Mouse (Mus musculus) embryonic facial prominence, embryonic 15.5 days (tissue): ENCODE results near the gene Sipa1l1. TPM values are rescaled to one million over a fixed set of nuclear protein-coding genes. Genes with fewer than 3 reads are reported as not detected.

Source experiments
- ATAC-seq: fragments of 200-750 bp; cut with Nextera tagmentation; 2 replicates; pipeline ENCODE4 v1.8.0; 2017; ENCODE audit warnings: low read depth, moderate TSS enrichment; ENCODE audit not compliant: insufficient number of reproducible peaks, low FRiP score, low TSS enrichment
- H3K27ac ChIP-seq: fragments of 300-500 bp; sonication (generic); replicated peaks from 2 replicates; pipeline ENCODE4 v1.5.1; 2015; ENCODE audit warnings: mild to moderate bottlenecking, inconsistent platforms
- H3K27me3 ChIP-seq: fragments of 300-500 bp; sonication (generic); 2 replicates; pipeline ENCODE4 v1.6.1; 2015; ENCODE audit warnings: inconsistent platforms
- H3K36me3 ChIP-seq: fragments of 300-500 bp; sonication (generic); 2 replicates; pipeline ENCODE4 v1.6.1; 2015; ENCODE audit warnings: mild to moderate bottlenecking, inconsistent platforms
- H3K4me1 ChIP-seq: fragments of 300-500 bp; sonication (generic); 2 replicates; pipeline ENCODE4 v1.6.1; 2015; ENCODE audit warnings: inconsistent platforms
- H3K4me2 ChIP-seq: fragments of 300-500 bp; sonication (generic); replicated peaks from 2 replicates; pipeline ENCODE4 v1.6.1; 2015; ENCODE audit warnings: mild to moderate bottlenecking, inconsistent platforms
- H3K4me3 ChIP-seq: fragments of 300-500 bp; sonication (generic); replicated peaks from 2 replicates; pipeline ENCODE4 v1.5.1; 2015; ENCODE audit warnings: mild to moderate bottlenecking, inconsistent platforms
- H3K9ac ChIP-seq: fragments of 300-500 bp; sonication (generic); 2 replicates; pipeline ENCODE4 v1.6.1; 2015; ENCODE audit warnings: inconsistent platforms
- H3K9me3 ChIP-seq: fragments of 300-500 bp; sonication (generic); replicated peaks from 2 replicates; pipeline ENCODE4 v1.6.1; 2016; ENCODE audit warnings: inconsistent platforms
- WGBS: fragments of 180-500 bp; shearing (Covaris S2); methylation state at CpG from one replicate; pipeline ENCODE4 v1.1.7; 2015; 5-methylcytosine and 5-hydroxymethylcytosine counted together
- polyA plus RNA-seq: library from polyadenylated mRNA; unstranded; fragments of >200 nt; fragmentation: Nextera tagmentation; extraction: Ambion mirVana; gene quantifications from 2 replicates; pipeline ENCODE4 v1.2.1, GENCODE M21; 2015

Sipa1l1 gene
- polyA plus RNA-seq, 1 experiment from 2014 or later, result 29.8 TPM

DNA sequence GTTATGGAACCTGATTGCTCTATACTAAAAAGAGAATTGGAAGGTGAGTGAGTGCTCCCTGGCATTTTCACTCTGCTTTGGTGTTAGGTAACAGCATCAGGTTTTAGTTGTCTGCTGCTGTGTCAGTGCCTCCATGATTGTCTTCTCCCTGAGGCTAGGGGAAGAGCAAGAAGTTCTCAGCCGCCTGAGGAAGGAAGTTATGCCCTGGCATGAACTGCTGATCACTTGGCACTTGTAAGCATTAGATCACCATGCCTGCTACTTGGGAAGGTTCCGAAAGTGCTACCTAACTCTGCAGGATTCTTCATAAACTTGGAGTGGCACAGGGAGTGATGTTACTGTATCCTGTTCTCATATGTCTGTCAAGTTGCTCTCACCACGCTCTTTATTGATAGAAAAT is 25.8 kb downstream of the Sipa1l1 start:
- H3K9me3 ChIP-seq, result no peaks in the 10 kb centered on the region
- ATAC-seq, result no peak
- no peak overlapping the region for H3K4me3 ChIP-seq
- WGBS, result 63% methylated on average over 3 of the region's 3 CpGs
- peaks cover 27% of the 10 kb centered on the region for H3K4me1 ChIP-seq
- H3K27me3 ChIP-seq, result no peaks in the 10 kb centered on the region
- H3K36me3 ChIP-seq, result no peaks in the 10 kb centered on the region
- no peak overlapping the region for H3K4me2 ChIP-seq
- no peak overlapping the region for H3K27ac ChIP-seq
- H3K9ac ChIP-seq, result no peak overlapping the region

DNA sequence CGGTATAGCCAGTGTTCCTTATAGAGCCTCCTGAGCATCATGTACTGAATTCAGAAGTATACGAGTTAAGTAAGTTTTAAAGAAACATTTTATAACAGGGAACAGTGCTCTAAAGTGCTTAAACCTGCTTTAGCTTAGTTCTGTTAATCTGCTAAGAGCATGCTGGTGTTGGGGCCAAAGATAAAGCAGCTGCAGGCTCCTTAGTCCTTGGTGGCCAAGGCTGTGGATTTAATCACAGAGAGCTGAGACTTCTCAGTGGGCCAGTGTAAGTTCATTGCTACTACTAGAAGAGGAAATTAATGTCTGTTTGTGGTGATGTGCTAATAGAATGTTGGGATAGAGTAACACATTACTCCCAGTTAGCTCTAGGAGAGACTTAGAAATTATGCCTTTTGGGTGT is 27.1 kb downstream of the Sipa1l1 start:
- ATAC-seq, result no peak
- H3K27me3 ChIP-seq, result no peaks in the 10 kb centered on the region
- peaks cover 21% of the 10 kb centered on the region for H3K4me1 ChIP-seq
- H3K9ac ChIP-seq, result no peak overlapping the region
- H3K27ac ChIP-seq, result no peak overlapping the region
- no peaks in the 10 kb centered on the region for H3K36me3 ChIP-seq
- no peak overlapping the region for H3K4me2 ChIP-seq
- 80% methylated on average over 2 of the region's 2 CpGs for WGBS
- H3K9me3 ChIP-seq, result no peaks in the 10 kb centered on the region
- no peak overlapping the region for H3K4me3 ChIP-seq

DNA sequence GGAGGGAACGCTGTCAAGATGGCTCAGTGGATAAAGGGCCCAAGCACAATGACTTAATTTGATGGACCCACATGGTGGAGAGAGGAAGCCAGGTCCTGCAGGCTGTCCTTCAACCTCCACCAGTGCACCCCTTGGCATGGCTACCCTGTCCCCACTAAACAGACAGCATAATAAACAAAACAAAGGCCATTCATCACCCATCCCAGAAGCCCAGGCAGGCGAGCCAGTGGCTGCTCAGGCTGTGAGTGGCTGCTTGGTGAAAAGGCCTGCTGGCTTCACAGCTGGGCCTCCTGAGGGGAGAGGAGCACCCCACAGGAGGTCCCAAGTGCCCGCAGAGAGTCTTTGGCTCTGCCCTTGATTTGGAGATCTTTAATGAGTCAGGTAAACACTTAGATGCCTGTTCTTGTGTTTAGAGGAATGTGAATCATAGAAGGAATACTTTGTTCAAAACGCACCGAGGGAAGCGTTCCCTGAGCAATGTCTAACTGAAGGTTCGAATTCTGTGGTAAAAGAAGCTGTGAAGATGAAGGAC is 27.6 kb downstream of the Sipa1l1 start:
- H3K27ac ChIP-seq, result no peak overlapping the region
- H3K9me3 ChIP-seq, result no peaks in the 10 kb centered on the region
- no peak overlapping the region for H3K4me2 ChIP-seq
- no peak overlapping the region for H3K9ac ChIP-seq
- H3K4me3 ChIP-seq, result no peak overlapping the region
- H3K36me3 ChIP-seq, result no peaks in the 10 kb centered on the region
- peaks cover 21% of the 10 kb centered on the region for H3K4me1 ChIP-seq
- 52% methylated on average over 7 of the region's 7 CpGs for WGBS
- ATAC-seq, result no peak
- no peaks in the 10 kb centered on the region for H3K27me3 ChIP-seq

DNA sequence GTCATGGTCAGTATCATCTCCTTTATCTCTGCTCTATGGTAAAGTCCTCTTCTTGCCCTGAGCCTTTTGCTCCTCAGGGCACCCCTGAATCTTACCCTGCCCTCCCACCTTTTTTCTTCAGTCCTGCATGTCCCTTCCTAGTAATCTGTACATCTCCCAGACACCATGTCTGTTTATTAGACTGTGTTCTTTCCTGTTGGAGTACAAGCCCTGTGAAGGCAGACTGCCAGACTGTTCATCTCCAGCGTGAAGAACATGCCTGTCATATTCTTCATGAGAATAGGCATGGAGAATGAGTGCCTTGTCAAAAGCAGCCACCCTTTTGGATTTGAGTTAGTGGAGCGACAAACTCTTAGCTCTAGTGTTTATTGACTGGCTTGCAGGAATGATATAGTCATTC is 28.1 kb downstream of the Sipa1l1 start:
- Histone ChIP-seq H3K9ac (no peak overlapping the region), H3K36me3 (no peaks in the 10 kb centered on the region), H3K4me1 (peaks cover 21% of the 10 kb centered on the region), H3K4me2 (no peak overlapping the region), H3K4me3 (no peak overlapping the region), H3K27me3 (no peaks in the 10 kb centered on the region), H3K9me3 (no peaks in the 10 kb centered on the region), H3K27ac (no peak overlapping the region)
- 50% methylated on average over 2 of the region's 2 CpGs for WGBS
- no peak for ATAC-seq

DNA sequence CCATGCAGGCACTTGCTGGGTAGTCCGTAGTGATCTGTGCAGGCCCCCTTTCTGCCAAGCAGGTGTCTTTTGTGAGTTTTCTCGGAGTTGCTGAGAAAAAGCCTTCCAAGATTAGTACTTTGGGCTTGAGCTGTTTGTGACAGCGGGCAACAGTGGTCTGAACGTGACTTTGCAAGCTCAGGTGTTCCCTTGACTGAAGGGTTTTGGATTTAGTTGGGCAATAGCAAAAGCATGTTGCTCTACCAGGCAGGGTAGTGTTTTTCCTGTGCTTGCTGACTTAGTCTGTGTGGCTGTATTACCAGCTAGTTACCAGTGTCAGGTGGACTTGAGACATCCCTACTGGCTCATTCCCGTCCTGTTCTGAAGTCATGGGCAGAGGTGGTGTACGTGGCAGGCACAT is 30.2 kb downstream of the Sipa1l1 start:
- Histone ChIP-seq H3K4me3 (no peak overlapping the region), H3K9ac (no peak overlapping the region), H3K4me2 (no peak overlapping the region), H3K27me3 (no peaks in the 10 kb centered on the region), H3K9me3 (no peaks in the 10 kb centered on the region), H3K36me3 (no peaks in the 10 kb centered on the region), H3K27ac (no peak overlapping the region), H3K4me1 (peaks cover 18% of the 10 kb centered on the region)
- ATAC-seq, result no peak
- 75% methylated on average over 6 of the region's 6 CpGs for WGBS

DNA sequence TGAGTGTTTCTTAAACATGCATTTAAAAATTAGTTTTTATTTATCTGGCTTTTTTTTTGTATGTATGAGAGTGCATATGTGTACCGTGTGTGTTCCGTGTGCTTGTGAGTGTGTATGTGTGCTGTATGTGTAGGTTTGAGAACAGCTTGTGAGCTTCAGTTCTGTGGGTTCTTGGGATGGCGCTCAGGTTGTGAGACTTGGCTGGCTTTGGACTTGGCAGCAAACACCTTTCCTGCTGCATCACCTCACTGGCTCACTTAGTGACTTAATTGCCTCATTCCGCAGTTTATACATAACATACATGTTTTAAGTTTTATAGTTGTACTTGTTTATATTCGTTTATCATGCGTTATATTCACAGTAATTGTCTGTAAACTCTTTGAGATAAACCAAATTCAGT is 35.0 kb downstream of the Sipa1l1 start:
- Histone ChIP-seq H3K4me3 (no peak overlapping the region), H3K27me3 (no peaks in the 10 kb centered on the region), H3K27ac (no peak overlapping the region), H3K4me2 (no peak overlapping the region), H3K36me3 (no peaks in the 10 kb centered on the region), H3K9me3 (no peaks in the 10 kb centered on the region), H3K4me1 (no peaks in the 10 kb centered on the region), H3K9ac (no peak overlapping the region)
- WGBS, result 84% methylated on average over 6 of the region's 6 CpGs
- no peak for ATAC-seq

DNA sequence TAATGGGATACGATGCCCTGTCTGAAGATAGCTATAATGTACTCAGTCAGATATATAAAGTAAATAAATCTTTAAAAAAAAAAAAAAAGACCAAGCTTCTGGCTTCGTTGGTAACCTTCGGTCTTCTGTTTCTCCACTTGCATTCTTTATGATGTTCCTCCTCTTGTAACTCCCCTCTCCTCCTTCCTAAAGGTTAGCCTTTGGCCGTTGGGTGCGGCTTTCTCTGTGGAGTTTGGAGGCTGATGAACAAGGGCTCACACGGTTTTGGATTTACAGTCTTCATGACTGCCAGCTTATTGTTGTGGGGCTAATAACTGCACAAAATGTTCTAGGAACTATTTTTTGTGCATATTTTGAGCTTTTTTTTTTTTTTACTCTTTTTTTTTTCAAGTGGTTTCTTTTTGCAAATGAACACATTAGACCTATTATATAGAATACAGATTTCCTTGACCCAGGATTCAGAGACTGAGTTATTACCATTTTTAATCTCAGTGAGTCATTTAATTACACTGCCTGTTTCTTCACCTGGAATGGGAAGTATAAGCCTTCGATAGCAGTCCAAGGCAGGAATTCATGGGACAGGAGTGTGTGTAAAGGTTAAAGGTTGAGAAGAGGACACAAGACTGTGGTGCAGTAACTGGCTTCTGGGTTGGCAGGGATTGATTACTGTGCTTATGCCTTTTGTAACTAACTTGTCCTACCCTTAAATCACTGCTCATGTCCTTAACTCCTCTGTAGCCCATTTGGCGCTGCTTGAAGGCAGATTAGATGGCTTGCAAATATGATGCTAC is 37.9 kb downstream of the Sipa1l1 start:
- ATAC-seq, result no peak
- Histone ChIP-seq H3K9me3 (no peaks in the 10 kb centered on the region), H3K9ac (no peak overlapping the region), H3K4me3 (no peak overlapping the region), H3K27me3 (no peaks in the 10 kb centered on the region), H3K27ac (no peak overlapping the region), H3K36me3 (no peaks in the 10 kb centered on the region), H3K4me2 (no peak overlapping the region), H3K4me1 (no peaks in the 10 kb centered on the region)
- 78% methylated on average over 8 of the region's 8 CpGs for WGBS

DNA sequence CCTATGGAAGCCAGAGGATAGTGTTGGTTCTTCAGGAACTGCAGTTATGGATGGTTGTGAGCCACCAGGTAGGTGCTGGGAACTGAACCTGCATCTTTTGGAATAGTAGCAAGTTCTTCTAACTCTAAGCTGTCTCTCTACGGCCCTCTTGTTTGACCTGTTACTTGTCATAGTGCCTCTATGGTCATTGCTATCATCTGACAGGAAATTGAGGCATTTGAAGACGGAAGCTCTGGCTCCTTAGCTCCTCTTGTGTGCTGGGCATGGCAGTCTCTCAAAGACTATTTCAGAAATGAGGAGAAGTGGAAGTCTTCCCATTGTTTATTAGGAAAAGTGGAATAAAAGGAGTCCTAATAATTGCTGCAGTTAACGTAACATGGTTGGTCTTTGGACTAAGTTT is 38.9 kb downstream of the Sipa1l1 start:
- Histone ChIP-seq H3K9me3 (no peaks in the 10 kb centered on the region), H3K4me2 (no peak overlapping the region), H3K4me3 (no peak overlapping the region), H3K36me3 (no peaks in the 10 kb centered on the region), H3K4me1 (0 out of 2 replicates have a peak, but pooled peaks cover 2% of the 10 kb centered on the region), H3K27ac (no peak overlapping the region), H3K27me3 (no peaks in the 10 kb centered on the region), H3K9ac (no peak overlapping the region)
- no peak for ATAC-seq
- WGBS, result 86% methylated on average over 3 of the region's 3 CpGs

DNA sequence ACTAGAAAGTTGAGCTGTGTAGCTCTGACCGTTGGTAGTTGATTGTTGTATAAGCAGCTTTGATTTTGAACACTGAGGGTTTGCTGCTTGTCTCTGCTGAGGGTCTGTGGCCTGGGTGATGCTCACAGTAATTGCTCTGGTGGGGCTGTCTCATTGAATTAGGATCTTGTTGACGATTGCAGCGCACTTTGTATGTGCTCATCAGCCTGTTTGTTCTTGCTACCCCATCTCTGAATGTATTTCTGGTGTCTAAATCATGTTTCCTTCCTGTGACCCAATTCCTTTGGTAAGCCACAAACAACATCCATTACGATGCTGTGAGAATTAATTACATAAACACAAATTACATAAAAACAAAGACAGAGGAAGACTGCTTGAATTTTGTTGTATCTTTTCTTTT is 39.5 kb downstream of the Sipa1l1 start:
- 66% methylated on average over 4 of the region's 4 CpGs for WGBS
- no peak for ATAC-seq
- H3K9me3 ChIP-seq, result no peaks in the 10 kb centered on the region
- no peak overlapping the region for H3K27ac ChIP-seq
- no peaks in the 10 kb centered on the region for H3K36me3 ChIP-seq
- 0 out of 2 replicates have a peak, but pooled peaks cover 7% of the 10 kb centered on the region for H3K4me1 ChIP-seq
- H3K4me2 ChIP-seq, result no peak overlapping the region
- no peaks in the 10 kb centered on the region for H3K27me3 ChIP-seq
- H3K9ac ChIP-seq, result no peak overlapping the region
- H3K4me3 ChIP-seq, result no peak overlapping the region

DNA sequence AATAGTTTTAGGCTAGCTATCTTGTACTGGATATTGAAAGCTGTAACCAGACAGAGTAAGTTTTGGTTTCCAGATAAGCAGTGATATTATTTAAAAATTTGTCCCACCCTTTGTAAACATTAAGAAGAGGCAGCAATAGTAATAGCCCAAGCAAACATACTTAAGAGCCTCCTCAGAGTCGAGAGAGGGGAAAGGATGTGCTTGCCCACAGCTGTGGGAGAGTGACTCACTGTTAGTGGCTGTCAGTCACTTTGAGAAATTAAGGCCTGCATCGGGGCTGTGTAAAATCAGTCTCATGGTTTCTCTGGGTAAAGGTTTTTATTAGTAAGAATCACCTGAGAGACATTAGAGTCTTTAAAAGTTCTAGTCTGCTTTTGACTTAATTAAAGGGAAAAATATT is 40.6 kb downstream of the Sipa1l1 start:
- Histone ChIP-seq H3K36me3 (0 out of 2 replicates have a peak, but pooled peaks cover 4% of the 10 kb centered on the region), H3K9me3 (no peaks in the 10 kb centered on the region), H3K4me3 (no peak overlapping the region), H3K27ac (no peak overlapping the region), H3K9ac (no peak overlapping the region), H3K27me3 (no peaks in the 10 kb centered on the region), H3K4me1 (0 out of 2 replicates have a peak, but pooled peaks cover 7% of the 10 kb centered on the region), H3K4me2 (no peak overlapping the region)
- 28% methylated on average over 2 of the region's 2 CpGs for WGBS
- ATAC-seq, result no peak

DNA sequence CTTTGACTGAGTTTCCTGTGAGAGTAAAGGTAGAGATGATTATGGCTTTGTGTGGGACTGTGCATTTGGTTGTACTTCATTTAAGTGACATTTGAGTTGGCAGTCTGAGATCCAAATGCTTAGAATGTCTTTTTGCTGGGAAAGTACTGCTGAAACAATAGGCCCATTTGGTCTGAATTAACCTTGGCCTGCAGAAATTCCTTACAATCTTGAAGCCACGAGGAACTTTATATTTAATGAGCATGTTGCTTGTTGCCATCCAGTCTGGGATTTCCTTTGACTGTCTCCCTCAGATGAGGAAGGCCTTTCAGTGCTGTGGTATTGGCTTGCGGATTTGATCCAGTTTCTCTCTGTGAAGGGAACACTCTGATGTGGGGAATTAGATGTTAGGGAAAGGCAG is 43.9 kb downstream of the Sipa1l1 start:
- H3K4me2 ChIP-seq, result no peak overlapping the region
- H3K4me3 ChIP-seq, result no peak overlapping the region
- 0 out of 2 replicates have a peak, but pooled peaks cover 4% of the 10 kb centered on the region for H3K36me3 ChIP-seq
- no peaks in the 10 kb centered on the region for H3K9me3 ChIP-seq
- no peak for ATAC-seq
- peak overlapping the region; percentile 34; the same call in 1 of the 2 replicates for H3K27ac ChIP-seq
- no peak overlapping the region for H3K9ac ChIP-seq
- 0 out of 2 replicates have a peak, but pooled peaks cover 10% of the 10 kb centered on the region for H3K4me1 ChIP-seq
- 40% methylated on average over 2 of the region's 2 CpGs for WGBS
- no peaks in the 10 kb centered on the region for H3K27me3 ChIP-seq

DNA sequence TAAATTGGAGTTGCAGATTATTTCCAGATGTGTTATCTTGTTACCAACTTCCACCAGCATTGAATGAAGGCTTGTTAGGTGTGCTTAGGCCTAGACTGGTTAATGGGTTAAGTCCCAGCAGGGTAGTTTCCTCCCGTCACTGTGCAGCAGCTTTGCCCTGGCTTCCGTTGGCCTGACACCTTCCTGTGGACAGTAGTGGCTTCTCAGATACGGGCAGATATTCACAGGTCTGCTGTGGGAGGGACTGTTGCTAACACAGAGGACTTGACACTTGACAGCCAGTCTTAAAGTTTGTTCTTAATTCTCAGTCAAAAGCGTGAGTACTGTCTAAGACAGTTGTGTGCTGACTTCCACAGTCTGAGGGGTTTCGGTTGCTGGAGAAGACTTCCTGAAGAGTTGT is 45.8 kb downstream of the Sipa1l1 start:
- H3K36me3 ChIP-seq, result 0 out of 2 replicates have a peak, but pooled peaks cover 4% of the 10 kb centered on the region
- no peaks in the 10 kb centered on the region for H3K9me3 ChIP-seq
- no peak for ATAC-seq
- no peak overlapping the region for H3K9ac ChIP-seq
- H3K27me3 ChIP-seq, result no peaks in the 10 kb centered on the region
- no peak overlapping the region for H3K27ac ChIP-seq
- no peak overlapping the region for H3K4me3 ChIP-seq
- no peak overlapping the region for H3K4me2 ChIP-seq
- H3K4me1 ChIP-seq, result peaks cover 10% of the 10 kb centered on the region; the same call in 1 of the 2 replicates
- 53% methylated on average over 5 of the region's 5 CpGs for WGBS
